Mouse (Mus musculus) kidney, adult 8-10 months (tissue): Measurements from ENCODE around the gene Xcl1.
"Not testable (repeated sequence)": the region's sequence is repeated elsewhere in the genome, so short reads cannot be mapped to it uniquely, and the experiment has no call there.

Source experiments
- DNase-seq, 2 experiments: peaks; one replicate each; pipeline ENCODE4 v3.0.0; 2022

The Xcl1 gene

DNA sequence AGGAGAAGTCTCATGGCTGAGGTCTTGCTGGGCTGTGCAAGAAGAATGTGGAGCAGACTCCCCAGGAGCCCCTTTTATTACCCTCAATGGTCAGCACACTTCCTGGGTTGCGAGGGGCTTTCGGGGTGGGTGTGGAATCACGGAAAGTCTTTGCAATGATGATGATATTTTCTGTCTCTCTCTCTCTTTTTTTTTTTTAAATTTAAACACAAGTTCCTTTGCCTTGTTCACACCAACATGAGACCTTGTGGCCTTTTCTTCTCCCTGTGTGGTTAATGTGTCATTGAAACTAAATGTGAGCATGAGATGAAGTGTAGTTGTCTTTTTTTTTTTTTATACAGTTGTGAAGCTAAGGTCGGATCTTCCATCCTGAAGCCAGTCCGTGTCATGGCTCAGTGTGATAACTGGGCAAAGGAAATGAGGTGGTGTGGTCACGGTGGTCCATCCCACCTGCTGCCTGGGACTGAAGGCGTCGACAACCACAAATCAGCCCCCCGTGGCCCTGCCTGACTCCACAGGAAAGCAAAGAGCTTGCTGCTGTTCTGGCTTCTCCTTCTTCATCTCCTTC, at the start of gene Xcl1:
Gene Xcl1, minus strand, starts transcription at position 51 of the 568 bp plus-strand sequence.
- DNase-seq: no peak

- DNase-seq: not testable (repeated sequence)
These were observed 49.4 kb upstream of the Xcl1 start for GRCm38 (mm10) chr1:164984681-164985080.

- DNase-seq: no peak
These were observed 42.0 kb upstream of the Xcl1 start for GRCm38 (mm10) chr1:164977351-164977750.

DNA sequence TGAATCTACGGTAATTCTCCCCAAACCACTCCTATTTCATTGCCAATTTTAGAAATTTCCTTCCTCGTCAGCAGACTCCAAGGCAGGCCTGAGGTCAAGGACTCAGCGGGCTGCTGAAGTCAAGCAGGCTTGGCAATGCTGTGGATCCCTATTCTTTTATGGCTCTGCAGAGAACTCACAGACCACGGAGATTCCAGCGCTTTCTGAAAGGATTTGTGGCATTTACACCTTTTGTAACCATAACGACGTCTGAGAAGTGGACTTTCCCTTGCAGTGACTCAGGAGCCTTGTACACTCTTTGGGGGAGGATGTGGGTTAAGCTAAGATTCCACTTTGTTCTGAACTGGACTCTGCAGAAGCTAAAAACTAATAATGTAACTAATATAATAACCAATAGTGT, 40.4 kb upstream of the Xcl1 start:
- no peak for DNase-seq

- DNase-seq: no peak
These were observed 39.9 kb upstream of the Xcl1 start for GRCm38 (mm10) chr1:164975276-164975675.

- DNase-seq: no peak
These were observed 38.5 kb upstream of the Xcl1 start for GRCm38 (mm10) chr1:164973790-164974189.

DNA sequence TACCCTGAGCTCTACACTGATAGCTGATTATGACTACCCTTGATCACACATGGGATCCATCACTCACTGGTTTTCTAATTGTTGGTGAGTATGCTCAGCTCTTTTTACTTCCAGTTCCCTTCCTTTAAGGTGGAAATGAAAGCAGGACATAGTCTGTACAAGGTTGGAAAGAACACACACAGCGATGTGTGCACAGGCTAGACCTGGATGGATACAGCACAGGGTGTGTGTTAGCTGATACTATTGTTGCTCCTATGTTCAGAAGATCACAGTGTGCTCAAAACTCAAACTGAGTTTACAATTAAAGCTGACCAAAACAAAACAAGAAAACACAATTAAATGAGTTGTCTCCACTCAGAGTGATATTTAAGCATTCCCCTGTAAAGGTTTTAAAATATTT, 38.0 kb upstream of the Xcl1 start:
- DNase-seq: no peak

DNA sequence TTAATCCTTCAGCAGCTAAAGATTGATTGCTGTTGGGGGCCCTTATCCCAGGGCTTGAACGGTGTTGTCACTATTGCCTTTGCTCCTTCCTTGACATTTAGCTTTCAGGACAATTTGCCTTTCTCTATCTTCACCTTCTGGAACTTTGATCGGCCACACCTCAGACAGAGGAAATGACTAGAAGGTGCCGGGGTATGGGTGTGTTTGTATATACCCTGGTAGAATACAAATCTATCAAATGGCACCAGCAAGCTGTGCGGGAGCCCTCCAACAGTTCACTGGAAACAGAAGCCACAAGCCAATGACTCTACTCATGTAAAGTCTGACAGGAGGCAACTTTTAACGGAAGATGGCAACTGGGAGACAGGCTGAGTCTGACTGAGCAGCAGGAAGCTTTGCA, 37.4 kb upstream of the Xcl1 start:
- DNase-seq: no peak

- no peak for DNase-seq
These were observed 30.9 kb upstream of the Xcl1 start for GRCm38 (mm10) chr1:164966095-164966698.

DNA sequence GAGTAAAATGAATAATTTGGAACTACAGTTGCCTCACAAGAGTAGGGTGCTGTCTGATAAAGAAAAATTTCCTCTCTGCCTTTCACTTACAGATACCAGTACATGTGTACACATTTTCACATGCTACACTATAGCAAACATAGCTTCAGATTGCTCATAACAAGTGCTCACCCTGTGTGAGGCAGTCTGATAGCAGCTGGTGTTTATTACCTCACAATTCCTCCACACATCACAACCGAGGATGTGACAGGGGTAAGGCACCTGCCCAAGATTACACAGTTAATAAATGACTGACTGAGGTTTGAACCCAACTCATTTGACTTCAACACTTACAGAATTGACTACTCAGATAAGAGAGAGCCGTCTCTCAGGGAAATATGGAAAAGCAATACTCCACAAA, 25.3 kb upstream of the Xcl1 start:
- no peak for DNase-seq

- DNase-seq: no peak
These were observed 24.6 kb upstream of the Xcl1 start for GRCm38 (mm10) chr1:164959787-164960385.

DNA sequence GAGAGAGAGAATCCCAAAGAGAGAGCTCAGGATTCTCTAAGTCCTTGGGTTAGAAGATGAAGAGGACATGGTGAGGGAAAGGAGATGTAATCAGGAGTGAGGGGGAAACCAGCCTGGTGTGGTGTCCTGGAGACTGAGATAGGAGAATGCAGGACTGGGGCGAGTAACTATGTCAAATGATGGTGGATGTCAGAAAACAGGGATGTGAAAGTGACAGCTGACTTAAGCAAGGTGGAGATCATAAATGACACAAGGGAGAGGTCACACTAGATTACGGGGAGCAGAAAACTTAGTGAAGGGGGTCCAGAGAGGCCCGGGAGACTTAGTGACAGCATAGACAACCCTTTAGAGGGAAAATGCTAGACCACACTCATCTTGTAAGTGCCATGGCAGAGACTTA, 23.8 kb upstream of the Xcl1 start:
- DNase-seq: no peak

- DNase-seq: no peak
These were observed 22.6 kb upstream of the Xcl1 start for GRCm38 (mm10) chr1:164957974-164958373.

GRCm38 (mm10) chr1:164956725-164957399, 21.5 kb upstream of the Xcl1 start:
- DNase-seq: no peak

DNA sequence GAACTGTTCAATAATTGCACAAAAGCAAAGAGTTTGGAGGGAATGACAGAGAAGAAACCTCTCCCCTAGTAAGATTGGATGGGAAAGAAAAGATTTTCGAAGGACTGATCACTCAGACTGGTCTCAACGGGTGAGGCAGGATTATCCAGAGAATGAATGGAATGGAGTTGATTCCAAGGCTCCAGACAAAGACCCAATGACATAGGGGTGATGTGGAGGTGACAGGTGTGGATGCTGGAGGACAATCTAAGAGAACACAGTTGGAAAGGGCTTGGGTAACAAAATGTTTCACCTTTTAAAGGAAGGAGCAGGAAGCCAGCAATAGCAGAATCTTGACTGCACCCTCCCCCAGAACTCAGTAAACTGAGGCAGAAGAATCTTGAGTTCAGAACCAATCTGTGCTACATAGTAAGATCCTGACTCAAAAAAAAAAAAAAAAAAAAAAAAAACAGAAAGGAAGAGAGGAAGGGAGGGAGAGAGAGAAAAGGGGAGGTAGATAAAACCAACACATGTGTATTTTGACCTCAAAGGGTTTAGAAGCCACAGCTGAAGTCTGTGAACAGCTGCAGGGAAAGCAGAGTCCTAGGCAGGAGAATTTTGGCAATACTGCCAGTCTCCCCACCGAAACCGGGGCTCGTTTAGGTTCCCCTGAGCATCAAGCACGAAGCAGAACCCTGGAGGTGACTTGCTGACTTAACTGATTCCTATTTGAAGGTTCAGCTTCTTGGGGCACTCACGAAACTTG, 20.3 kb upstream of the Xcl1 start:
- DNase-seq: no peak

DNA sequence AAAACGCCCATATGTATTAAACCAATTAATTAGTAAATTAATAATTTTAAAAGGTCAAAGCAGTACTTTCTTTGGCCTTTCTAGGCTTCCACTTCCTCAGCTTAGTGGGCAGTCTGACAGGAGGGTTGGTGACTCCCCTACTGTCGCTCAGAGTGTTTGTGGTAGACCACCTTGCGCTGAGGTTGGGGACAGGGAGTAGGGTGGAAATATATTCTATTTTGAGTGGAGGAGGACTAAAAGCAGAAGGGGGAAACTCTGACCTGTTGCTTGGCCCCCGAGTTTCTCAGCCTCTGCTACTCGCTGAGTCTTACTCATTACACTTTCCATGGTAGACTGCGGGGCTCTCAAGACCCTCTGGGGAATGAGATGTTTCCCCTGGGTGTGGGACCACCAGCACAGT, 18.2 kb upstream of the Xcl1 start:
- no peak for DNase-seq

DNA sequence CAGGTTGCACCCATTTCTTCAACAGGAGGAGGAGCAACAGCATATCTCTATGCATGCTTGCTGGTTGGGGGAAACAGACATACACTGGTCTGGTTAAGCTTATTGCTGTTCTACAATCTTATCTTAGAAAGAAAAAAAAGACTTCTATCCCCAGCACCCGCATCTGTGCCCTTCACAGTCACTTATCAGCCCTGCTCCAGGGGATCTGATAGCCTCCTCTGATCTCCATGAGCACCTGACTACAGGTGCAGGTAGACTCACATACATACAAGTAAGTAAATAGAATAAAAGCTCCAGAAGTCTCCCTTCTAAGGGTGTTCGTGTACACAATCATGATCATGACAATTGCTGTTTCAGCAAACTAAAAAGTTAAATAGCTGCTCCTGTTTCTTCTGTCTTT, 733 bp upstream of the Xcl1 start:
- no peak for DNase-seq

GRCm38 (mm10) chr1:164933441-164934188, 1.7 kb downstream of the Xcl1 start:
- DNase-seq: peak; percentile 11 to 12

GRCm38 (mm10) chr1:164931135-164931534, 4.2 kb downstream of the Xcl1 start:
- DNase-seq: no peak

GRCm38 (mm10) chr1:164930006-164930405, 5.3 kb downstream of the Xcl1 start:
- DNase-seq: no peak

DNA sequence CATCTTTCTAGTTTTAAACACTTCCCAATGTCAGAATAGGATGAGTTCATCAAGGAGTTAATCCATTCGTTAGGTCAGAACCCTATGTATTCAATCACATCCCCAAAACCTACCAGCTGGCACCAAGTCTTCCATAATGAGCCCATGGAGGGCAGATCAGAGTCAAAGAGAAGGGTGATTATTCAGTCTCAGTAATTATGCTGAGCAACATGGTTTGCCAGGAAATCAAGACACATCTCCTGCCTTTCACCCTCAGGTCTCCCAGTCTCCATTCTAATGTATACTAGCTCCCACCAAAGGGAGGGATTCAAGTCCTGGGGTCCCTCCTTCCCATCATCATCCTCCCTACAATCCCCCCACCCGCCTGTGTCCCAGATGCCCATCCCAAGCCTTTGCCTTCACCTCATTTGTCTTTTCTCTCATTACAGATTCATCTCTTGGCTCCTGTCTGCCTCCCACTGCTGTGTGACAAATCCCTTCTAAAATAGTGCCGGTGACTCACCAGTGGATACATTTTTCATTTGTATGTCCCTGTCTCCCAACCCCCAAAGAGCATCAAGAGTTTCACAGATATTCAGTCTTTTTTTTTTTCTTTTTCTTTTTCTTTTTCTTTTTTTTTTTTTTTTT, 8.7 kb downstream of the Xcl1 start:
- DNase-seq: no peak

DNA sequence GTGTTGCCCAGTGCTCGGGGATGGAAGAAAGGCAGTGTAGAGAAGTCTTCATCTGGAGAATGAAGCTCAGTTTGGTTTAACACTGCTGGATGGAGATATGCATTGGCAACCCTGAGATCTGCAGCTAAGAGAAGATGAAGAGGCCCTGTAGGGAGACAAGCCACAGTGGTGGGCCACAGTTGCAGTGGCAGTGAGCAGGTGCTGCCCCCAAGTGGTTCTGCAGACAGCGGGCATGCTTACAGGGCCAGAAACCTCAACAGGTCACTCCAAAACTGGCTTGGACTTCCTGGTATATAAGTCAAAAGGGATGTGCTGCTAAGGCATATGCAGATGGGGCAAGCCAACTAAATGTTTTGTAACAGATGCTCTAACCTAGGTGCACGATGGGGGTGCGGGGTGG, 30.3 kb downstream of the Xcl1 start:
- peak; percentile 43 to 57 for DNase-seq
